Mouse (Mus musculus) testis, adult 10 weeks (tissue): Measurements from ENCODE around the gene Ctnna3. TPM values are rescaled to one million over a fixed set of nuclear protein-coding genes. Genes with fewer than 3 reads are reported as not detected.

ENCODE experiments used
- polyA plus RNA-seq: library from polyadenylated mRNA; stranded (reverse); fragments of 350-450 nt; fragmentation: Illumina TruSeq; extraction: RNeasy Lipid Tissue Mini Kit (QIAGEN cat#74804); gene quantifications from one replicate; pipeline ENCODE4 v1.2.3, GENCODE M21; 2014; ENCODE audit warnings: low read depth, low replicate concordance

Gene Ctnna3
- 83.7 TPM for polyA plus RNA-seq

DNA sequence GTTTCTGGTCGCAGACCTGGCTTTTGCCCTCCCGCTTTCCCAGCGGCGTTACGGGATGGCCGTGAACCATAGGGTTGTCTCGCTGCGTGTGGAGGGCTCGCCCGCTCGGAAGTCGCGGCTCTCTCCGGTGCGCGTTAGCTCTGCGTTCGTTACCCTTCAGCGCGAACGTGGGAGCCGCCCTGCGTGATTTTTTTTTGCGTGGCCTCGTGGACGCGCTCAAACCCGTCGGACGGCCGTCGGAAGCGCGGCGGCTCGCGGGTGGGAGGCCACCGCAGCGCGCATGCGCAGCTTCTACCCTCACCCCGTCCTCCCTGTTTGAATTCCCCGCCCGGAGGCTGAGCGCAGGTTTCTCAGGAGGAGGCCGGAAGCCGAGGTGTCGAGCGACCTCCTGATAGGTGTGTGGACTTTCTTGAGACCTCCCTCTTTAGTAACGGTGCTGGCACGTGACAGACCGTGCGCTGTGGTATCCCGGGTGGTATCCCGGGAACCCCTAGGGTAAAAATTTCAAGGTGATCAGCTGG, at the start of gene Ctnna3:
Gene Ctnna3 (plus strand): TSS at position 314 of the 521 bp plus-strand sequence.

DNA sequence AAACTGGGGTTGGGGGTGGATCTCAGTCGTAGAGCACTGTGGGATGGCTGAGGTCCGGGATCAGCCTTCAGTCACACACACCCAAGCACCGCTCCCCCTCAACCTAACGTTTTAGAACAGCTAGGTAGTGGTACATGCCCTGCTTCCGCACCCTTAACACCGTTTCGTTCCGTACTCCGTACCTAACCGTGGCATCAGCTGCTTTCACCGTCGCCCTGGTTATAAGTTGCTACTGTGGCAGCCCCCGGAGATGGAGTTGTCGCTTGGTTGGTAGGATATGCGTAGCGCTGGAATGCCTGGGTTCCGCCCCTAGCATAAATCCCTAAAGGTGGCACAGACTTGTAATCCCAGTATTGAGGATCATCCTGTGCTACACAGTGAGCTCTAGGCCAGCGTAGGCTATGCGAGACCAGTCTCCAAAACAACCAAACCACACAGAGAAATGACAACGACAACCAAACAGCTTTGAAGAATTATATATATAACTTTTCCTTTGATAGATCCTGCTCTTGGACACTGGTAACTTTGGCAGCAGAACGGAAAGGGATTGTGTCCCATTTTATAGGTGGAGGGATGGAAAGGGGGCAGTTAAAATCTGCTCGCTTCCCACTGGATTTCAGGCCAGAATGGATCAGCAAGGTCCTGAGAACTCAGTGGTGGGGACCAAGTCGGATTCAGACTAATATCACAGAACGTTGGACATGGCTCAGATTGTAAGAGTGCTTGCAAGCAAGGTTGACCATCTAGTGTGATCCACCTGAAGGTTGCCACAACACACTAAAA, 48.2 kb upstream of the Ctnna3 start, which contains the start of gene Sirt1:
Gene Sirt1 (minus strand): TSS at position 207 of the 783 bp plus-strand sequence.

DNA sequence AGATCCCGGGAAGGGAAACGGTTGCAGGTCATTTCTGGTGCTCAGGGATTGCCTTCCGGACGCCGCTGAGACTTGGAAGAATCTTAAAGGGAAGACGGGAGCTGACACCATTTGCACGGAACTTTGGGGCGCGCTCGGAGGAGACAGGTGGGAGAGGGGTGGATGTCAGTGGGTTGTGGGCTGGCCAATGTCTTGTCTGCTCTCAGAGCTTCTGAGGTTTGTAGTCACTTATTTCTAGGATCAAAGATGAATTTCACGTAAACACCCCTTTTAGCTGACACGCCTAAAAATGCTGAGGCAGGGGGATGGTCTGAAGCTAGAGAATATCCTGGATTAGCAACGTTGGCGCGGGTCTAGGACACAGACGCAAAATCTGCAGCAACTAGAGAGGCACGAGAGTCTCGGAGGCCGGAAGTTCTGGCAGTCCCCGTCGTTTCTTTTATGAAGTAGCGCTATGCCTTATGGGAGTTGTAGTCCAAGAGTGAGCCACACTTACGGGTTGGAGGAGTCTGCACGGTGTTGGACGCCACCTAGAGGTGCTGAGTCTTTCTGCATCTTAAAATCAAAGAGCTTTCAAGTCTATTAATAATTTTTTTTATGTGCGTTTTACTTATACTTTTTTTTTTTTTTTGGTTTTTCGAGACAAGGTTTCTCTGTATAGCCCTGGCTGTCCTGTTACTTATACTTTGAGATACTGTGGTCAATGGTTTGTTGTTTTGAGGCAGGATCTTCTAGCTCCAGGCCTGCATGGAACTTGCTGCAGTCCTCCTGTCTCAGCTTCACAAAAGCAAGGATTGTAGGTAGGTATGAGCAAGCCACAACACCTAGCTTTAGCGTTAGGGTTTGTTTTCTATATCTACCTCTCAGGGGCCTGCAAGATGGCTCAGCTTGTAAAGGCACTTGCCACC, 47.3 kb upstream of the Ctnna3 start, which contains the start of gene Dnajc12:
Gene Dnajc12 (plus strand): TSS at position 72 of the 908 bp plus-strand sequence.

DNA sequence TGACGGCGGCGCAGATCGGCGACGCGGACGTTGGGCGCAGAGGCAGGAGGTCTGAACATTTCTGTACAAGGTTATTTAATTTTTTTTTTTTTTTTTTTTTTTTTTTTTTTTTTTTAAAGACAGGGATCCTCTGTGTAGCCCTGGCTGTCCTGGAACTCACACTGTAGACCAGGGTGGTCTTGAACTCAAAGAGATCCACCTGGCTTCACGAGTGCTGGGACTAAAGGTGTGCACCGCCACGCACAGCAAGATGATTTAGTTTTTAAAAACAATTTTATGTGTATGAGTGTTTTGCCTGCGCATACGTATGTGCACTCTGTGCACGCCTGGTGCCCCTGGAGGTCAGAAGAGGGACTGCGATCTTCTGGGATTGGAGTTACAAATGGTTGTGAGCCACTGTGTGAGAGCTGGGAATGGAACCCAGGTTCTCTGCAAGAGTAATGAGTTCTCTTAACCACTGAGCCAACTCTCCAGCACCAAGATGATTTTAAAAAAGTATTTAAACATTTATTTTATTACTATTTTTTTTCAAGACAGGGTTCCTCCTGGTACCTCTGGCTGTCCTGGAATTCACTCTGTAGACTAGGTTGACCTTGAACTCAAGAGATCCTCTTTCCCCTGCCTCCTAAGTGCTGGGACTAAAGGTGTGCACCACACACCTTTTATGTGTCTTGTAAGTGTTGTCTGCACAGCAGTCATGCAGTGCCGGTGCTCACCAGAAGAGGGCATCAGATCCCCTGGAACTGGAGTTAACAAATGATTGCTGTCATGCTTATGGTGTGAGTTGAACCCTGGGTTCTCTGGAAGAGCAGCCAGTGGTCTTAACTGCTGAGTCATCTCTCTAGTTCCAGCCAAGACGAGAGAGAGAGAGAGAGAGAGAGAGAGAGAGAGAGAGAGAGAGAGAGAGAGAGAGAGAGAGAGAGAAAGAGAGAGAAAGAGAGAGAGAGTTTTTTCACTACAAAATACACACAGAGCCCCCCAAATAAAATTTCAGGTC, 7.9 kb upstream of the Ctnna3 start, which contains the start of gene Gm7075:
Gene Gm7075 (minus strand): TSS at position 51 of the 997 bp plus-strand sequence.

DNA sequence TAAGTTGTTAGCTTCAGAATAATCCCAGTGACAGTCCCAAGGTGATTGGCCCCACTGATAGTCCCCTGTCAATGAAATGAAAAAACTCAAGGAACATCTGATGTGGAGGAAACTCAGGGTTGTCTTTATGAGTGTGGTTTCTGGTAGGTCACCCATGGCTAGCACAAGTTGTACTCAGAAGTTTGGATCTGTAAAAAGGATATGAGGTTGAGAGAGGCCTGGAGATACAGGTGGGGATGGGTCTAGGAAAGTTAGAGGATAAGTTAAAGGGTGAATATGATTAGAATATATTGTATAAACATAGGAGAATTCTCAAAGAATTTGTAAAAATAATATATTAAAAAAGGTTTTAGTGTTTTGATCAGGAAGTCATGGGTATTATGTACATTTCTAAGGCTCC, 497.4 kb downstream of the Ctnna3 start, which contains the start of gene Gm10118:
Gene Gm10118 (minus strand): TSS at position 101 of the 400 bp plus-strand sequence.

DNA sequence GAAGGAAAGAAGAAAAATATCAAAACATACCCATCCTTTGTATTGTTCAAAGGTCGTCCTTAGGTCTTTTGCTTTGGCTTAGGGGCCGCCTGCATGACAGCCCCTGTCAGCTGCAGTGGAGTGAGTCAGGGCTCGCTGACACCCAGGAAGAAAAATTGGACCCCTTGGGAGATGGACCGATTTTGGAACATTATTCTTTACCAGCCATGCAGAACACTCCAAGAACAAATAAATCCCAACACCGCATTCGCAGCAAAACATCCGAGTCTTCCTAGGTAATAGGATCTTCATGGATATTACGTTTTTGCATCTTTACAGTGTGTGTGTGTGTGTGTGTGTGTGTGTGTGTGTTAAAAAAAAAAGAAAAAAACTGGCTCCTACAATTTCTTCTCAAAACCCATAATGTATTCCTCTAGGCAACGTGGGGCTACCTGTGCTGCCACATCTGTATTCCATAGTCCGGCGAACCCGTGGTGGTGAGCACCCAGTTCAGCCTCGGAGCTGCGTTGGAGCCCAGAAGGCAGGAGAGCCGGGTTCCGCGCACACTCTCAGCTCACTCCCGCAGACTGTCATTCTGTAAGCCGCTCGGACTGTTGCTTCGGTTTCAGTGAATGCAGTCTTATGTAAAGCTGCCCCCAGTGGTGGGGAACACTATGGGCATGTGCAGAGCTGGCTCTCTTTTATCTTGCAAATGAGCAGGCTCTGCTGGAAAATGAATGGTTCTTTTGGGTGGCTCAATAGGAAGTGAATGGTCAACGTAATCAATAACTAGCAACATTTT, 660.0 kb downstream of the Ctnna3 start, which contains the start of gene Lrrtm3:
Gene Lrrtm3 (minus strand): TSS at position 598 of the 781 bp plus-strand sequence.

Other genes with a start within 250 kb of the Ctnna3 start
- gene Mypn, start 226.1 kb upstream of the Ctnna3 start, polyA plus RNA-seq, result 0.85 TPM
- 518 TPM for gene Herc4, start 186.3 kb upstream of the Ctnna3 start, polyA plus RNA-seq
- gene Sirt1, start 48.4 kb upstream of the Ctnna3 start, polyA plus RNA-seq, result 70.6 TPM
- 1.8 TPM for gene Dnajc12, start 47.7 kb upstream of the Ctnna3 start, polyA plus RNA-seq
- gene Gm7075, start 8.3 kb upstream of the Ctnna3 start, polyA plus RNA-seq, result not detected